Mouse (Mus musculus) left cerebral cortex, adult 18-20 months (tissue): ENCODE measurements at regions not wholly inside any gene's neighbourhood (a gene's known extent, or its start where the extent isn't known, plus 50 kb on each side); places are given as distances from the start of the nearest gene placed in this dataset.

ENCODE experiments used
- DNase-seq, 2 experiments: peaks; one replicate each; pipeline ENCODE4 v3.0.0; 2021 to 2022; ENCODE audit warnings: low spot score in 2 of 2, mixed read lengths in 1 of 2

DNA sequence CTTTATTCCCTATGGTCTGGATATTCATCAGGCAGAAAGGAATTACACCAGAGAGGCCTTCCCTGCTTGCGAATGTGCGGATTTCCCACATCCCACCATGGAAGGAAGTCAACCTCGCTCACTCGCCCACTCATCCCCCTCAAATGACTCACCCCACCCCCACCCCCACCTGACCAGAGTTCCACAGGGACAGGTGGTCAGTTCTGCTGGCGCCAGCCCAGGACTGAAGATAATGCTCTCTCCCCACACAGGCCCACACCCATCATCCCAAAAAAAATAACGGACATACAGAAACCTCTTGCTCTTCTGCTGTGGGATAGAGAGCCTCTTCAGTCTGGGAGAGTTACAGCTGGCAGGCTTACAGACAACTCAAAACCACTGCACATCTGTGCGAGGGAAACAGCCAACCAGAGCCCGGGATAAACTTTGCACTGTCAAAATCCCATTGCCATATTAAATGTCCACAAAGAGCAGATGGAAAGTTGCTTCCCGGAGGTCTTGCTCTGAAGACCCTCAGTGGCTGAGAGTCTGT, 128.0 kb downstream of the Lrrc30 start:
- no peak for DNase-seq

DNA sequence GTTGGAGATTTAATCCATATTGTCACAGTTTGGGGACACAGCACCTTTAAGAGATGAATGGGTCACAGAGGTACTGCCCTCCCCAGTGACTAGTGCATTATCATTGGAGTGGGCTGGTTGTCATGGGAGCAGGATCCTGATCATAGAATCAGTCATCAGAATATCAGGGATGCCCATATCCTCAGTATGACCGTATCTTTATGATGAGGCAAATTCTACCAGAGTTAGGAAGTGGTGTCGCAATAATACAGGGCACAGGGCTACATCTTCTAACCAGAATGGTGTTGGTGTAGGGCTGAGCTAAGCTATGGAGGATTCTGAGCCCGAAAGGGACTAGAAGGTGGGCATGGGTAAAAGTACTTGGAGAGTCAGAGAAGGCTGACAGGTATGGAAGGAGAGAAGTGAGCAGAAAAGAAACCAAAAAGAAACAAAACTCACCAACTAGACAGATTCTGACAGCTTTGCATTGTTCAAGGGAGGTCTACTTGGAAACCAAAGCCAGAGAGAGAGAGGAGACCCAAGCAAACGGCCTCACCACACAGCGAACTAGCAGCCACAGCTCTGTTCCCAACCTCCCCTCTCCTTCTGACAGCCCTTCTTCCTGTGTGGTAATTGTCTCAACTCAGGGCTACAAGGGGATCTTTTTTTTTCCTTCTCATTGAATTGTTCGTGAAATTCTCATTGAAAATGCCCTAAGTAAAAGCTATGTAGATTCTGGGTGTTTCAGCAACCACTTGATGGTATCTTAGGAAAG, 129.2 kb downstream of the Lrrc30 start:
- no peak for DNase-seq

DNA sequence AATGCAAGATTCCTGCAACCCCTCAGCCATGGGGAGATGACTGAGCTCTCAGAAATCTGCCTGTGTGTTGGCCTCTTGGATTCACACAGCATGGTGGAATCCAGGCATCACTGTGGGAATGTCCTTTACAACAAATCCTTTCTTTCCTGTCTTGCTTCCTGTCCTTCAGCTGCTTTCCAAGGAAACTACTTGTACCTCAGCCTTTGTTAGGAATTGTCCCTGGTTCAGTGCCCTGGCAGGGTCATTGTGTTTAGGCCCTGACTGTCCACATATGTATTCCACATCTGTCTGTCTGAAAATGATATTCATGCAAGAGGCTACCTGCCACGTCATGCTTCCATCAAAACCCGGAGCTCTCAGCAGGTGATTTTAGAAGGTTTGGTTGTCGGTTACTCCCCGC, 129.9 kb downstream of the Lrrc30 start:
- no peak for DNase-seq

DNA sequence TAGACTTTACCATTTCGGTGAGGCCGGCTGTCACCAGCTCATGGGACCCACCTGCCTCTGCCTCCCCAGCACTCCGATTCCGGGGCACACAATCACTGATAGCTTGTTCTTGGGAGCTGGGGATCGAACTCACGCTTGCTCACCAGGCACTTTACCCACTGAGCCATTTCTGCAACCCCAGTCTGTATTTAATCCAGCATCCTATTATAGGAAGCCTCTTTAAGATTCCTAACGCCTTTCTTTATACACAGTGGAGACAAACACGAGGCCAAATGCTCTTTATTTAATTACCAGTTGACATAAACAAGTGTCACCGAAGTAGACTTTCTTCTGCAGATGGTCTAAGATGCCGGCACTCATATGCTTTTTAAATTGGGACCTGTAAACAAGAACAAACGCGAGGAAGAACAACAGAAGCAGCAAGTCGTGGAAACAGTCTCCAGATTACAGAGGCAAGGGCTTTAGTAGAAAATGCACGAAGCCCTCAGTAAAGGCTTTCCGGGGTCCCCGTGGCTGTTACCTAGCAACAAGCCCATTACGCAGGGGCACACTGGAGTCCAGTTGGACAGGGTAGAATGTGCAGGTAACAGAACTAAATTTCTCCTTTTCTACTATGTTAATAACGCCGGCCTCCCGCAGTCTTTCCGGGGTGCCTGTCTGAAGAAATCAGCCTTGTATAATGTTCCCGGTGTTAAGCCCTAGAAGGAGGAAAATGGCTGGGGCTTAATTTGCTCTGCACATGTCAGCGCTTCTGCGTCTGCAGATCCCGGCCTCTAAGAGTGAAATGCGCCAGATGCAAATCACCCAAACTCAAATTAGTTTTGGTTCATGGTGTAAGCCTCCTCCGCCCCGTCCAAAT, 132.5 kb downstream of the Lrrc30 start:
- DNase-seq, result peak in 1 of 2 experiments; percentile 11

DNA sequence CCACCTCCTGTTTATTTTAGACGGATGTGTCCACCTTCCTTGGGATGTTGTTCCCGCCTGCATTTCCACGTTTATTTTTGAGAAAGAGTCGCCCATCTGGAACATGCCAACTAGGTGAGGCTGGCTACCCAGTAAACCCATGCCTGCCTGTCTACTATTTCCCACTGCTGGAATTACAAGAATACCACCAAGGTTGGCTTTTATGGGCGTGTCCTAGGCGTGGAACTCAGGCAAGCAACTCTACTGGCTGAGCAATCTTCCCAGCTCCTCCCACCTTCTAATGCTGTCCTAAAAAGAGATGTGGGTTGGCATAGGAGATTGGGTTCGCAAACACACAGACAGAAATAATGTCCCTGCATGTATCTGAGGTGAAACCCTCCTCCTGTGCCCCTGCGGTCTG, 135.1 kb downstream of the Lrrc30 start:
- no peak for DNase-seq

DNA sequence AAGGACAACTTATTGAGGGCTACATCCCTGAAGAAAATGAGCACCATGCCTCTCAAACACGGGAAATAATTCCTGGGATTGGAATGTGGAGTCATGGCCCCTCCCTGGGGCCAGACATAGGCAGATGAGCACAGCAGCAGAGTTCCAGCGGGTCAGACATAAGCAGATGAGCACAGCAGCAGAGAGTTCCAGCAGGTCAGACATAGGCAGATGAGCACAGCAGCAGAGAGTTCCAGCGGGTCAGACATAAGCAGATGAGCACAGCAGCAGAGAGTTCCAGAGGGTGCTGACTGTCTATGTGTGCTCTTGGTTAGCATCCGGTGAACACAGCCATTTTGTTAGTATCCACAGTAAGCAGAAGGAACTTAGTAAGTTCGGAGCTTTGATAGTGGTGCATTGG, 126.2 kb upstream of the Ptprm start:
- DNase-seq, result no peak

DNA sequence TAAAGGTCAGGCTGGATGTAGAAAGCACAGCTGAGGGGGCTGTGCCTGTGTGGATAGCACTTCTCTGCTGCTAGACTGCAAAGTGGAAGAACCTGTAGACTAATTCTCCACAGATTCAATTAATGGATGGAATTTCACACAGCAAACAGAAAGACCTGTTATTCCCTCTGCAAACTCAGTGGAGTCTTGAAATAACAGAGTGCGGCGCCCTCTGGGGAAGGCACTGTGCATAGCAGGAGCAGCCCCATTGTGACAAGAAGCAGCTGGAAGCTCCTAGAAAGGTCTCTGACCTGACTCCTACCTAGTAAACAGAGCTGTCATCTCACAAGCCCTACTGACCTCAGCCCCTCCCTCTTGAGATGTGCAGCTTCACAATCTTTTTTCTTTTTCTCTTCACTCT, 118.9 kb upstream of the Ptprm start:
- peak; percentile 67 to 80 for DNase-seq

DNA sequence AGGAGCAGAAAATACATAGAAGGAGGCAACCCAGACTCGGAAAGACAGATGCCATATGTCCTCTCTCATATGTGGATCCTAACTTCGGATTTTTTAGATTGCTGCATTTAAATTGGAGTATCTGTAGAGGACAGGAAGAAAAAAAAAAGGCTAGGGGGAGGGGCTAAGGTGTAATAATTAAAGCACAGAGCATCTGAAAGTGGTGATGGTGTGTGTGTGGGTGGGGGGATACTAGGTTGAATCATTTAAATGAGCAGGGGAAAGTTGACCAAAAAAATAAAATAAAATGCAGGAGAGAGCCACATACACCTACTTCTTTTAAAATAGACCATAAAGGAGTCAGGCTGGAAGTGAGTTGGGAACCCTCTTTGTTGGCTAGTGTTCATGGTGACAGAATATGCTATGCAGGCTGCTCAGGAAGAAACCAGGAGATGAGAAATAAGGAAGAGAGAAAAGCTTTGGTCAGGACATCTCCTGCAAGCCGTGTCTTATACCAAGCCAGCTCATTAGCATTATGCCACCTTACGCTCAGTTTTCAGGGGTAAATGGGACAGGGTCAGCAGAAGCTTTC, 104.7 kb upstream of the Ptprm start:
- DNase-seq, result peak in 1 of 2 experiments; percentile 7

DNA sequence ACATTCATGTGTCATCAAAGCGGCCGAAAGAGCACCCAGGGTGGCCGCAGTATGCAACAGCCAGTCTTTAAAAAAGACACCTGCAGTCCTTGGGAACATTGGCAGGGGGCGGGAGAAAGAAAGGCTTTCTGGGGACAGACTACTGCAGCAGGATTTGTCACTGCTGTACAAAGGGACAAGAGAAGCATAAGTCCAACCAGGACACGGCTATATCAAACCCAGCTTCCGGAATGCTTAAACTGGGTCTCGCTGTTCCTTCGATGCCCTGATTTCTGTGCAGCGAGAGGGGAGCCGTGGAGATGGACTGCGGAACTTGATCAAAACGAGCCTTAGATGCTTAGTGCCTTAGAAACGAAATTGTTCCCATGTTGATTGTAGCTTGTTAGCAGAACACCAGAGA, 97.7 kb upstream of the Ptprm start:
- DNase-seq, result peak in 1 of 2 experiments; percentile 12

DNA sequence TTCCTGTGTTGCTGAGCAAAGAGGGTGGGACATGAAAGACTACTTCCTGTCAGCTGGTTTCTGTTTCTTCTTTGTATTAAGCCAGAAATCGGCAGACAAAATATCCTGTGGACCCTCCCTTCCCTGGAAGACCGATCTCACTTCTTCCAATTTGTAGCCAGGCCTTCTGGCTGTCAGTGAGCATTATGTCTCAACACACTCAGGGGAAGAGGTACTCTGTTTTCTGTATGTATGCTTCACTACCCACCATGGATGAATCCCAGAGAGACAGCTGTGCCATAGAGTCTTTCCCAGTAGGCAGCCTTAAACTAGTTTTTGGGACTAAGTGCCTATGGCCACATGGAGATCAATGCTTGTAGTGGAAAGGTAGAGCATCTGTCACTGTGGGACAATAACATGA, 96.8 kb upstream of the Ptprm start:
- DNase-seq, result no peak

DNA sequence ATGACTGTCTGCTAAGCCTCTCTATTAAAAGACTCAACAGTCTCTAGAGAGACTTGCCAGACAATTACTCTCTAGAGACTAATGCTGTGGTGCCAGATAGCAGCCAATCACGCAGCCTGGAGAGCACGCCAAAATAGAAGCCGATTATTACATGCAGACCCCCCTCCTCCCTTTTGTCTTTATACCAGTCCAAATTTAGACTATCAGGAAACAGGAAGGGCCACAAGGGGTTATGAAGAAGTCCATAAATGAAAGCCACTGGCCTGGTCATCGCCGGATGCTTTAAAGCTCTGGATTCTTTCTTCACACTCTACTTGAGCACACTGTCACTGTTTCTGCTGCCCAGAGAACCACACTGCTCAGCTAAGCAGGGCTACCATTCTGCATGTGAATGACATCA, 95.8 kb upstream of the Ptprm start:
- no peak for DNase-seq

DNA sequence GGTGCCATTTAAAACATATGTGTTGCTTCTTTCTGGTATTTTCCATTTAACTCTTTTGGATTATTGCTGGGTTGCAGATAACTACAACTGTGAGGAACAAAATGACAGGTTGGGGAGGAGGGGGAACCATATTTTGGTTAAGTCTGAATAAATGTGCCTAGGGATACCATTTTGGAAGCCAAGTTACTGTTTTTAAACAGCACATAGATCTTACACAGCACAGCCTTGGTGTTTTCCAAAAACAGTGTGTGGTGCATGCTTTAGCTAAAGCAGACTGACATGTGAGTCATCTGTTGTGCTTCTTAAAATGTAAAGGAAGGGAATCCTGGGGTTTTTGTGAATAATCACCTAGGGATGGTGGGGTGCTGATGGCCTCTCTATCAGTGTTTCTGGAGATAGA, 91.7 kb upstream of the Ptprm start:
- DNase-seq, result no peak

DNA sequence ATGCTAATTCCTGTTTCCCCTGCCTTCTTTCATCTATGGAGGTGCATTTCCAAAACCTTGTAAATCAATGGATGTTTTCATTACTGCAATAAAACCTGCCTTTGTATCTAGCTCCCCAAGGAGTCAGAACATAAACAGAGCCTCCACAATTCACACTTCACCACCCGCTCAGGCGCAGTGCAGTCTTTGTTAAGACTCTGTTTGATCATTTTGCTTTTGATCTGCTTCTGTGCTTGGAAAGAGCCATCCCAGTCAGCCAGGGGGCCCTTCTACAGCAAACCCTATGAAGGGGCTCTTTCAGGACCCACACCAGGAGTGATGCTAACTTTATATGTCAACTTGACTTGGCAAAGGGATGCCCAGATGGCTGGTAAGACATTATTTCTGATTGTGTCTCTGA, 86.7 kb upstream of the Ptprm start:
- DNase-seq, result no peak

DNA sequence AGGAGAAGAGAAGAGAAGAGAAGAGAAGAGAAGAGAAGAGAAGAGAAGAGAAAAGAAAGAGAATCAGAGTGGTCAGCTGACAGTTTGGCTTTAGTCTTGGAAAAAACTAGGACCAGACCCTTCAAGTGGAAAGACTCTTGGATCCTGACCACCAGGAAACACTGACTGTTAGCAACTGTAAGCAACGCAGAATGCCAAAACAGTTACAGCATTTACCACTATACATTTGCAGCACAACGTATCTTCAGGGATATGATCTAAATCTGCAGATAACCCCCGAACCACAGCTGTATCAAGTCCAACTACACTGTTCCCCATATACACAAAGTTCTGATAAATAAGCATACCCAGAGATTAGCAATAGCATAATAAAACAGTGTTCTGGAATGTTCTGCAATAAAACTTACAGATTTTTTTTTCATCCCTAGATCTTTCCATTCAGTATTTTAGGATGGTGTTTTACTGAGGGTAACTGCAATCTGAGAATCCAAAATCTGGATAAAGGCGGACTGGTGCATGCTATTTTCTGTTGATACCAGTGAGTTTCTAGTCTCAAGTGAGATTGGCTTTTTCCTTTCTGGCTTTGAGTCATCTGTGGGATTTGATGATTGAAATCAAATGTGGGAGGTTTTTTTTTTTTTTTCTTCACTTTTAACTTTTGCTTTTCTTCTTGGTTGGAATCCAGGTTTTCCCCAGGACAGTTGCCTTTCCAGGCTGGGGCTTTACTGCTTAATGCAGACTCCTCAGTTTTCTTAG, 65.9 kb upstream of the Ptprm start:
- no peak for DNase-seq

DNA sequence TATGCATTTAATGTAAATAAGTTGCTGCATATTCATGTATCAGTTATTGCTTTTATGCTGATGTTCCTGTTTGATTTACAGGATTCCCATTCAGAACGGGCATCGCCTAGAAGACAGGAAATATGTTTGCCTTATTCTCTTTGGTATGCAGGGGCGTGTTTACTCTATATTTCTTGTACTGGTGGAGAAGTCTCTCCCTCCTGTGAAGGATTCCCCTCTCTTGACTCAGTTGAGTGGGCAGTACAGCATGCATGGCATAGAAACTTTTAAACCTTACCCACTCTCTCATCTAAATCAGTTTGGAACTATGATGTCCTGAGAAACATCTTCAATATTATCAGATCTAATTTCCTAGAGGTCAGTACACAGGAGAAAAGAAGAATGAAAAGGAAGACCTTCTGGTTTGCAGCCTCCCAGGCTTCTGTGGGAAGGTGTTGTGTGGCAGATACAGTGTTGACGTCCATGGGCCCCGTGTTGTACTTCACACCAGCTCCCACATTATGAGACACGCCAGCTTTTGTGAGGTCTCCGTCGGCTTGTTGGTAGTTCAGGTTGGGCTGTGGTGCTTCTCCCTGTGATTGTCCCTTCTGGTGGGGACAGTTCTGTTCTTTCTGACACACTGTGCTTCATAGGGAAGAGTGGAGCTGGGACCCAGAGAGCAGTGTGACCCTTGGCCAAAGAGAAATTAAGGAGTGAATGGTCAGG, 58.4 kb upstream of the Ptprm start:
- peak in 1 of 2 experiments; percentile 11 for DNase-seq

DNA sequence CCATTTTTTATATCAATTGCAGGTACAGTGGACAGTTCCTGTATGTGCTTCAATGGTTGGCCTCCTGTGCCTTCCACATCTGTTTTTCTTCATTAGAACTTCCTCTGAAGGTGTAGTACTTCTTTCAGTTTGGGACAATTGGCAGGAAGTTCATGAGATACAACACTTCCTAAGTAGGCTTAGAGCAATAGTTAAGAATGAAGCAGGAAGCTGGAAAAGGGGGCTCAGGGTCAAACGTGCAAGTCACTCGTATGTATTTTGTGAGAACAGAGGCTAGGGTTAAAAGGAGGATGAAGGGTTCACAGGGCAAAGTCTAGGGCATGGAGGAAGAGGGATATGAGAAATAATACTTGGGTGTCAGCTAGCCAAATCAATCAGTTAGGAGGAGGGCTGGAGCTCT, 55.7 kb upstream of the Ptprm start:
- DNase-seq, result no peak

DNA sequence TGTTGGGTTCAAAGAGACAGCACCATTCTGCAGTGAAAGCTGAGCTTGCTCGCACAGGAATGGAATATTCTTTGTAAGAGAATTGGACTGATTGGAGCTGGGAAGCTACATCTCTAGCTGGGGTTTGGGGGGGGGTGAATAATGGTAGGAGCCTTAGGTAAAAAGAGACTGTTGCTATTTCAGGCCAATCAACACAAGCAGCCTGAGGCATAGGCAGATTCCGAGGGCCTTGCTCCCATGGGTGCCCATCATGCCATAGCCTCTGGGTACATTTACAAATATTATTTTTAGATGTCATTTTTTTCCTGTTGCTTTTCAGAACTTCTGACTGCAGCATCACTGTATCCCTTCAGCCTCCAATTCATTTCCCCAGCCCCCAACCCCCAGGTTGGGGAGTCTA, 51.7 kb upstream of the Ptprm start:
- DNase-seq, result no peak
